22 mouse cellular contexts compared by ENCODE assay signal in genomic region chr13:47917370-47917769, GRCm38 (mm10).
DNase-seq lines count a peak whose midpoint lies in the region; ATAC-seq and TF ChIP-seq lines count a peak whose summit lies in the region.
"Had no signal": no experiment of that assay in that cellular context is flagged by ENCODE, and none has a peak within 500 bp of the region (broad histone marks: within the 10 kb centered on the region; RNA-seq: fewer than 3 reads in every experiment).

No protein-coding gene starts in this region.

- H3K27ac ChIP-seq in kidney, adult 2 months (ENCODE audit: insufficient read depth, low read depth, low read length) = no peak overlapping the region
- H3K27ac ChIP-seq in testis, adult 2 months (ENCODE audit: control insufficient read depth, insufficient read depth, low read depth, low read length) = no peak overlapping the region
- H3K27ac ChIP-seq in stomach, postnatal 0 days (replicated peaks) = no peak overlapping the region
- H3K27ac ChIP-seq in forebrain, embryonic 11.5 days (ENCODE audit: low read depth, low read length) = no peak overlapping the region
- H3K27ac ChIP-seq: heart, embryonic 15.5 days; hindbrain, embryonic 12.5 days; limb, embryonic 13.5 days; midbrain, embryonic 13.5 days had no signal

- H3K9me3 ChIP-seq in stomach, postnatal 0 days (ENCODE audit: control insufficient read depth, low read length) = no peaks in the 10 kb centered on the region
- H3K9me3 ChIP-seq in forebrain, embryonic 11.5 days (ENCODE audit: control insufficient read depth, low read length) = peaks cover 3% of the 10 kb centered on the region; the same call in 1 of the 2 replicates
- H3K9me3 ChIP-seq: forebrain, embryonic 15.5 days; heart, embryonic 15.5 days; limb, embryonic 13.5 days had no signal

- no peak overlapping the region for H3K4me2 ChIP-seq in stomach, postnatal 0 days (replicated peaks; ENCODE audit: low read depth)
- H3K4me2 ChIP-seq in forebrain, embryonic 11.5 days (ENCODE audit: low read depth, low read length, severe bottlenecking) = no peak overlapping the region
- H3K4me2 ChIP-seq: forebrain, embryonic 15.5 days; heart, embryonic 15.5 days; hindbrain, embryonic 12.5 days; limb, embryonic 13.5 days; midbrain, embryonic 13.5 days had no signal

- TF ChIP-seq EP300 in stomach, postnatal 0 days (optimal IDR thresholded peaks at IDR 0.05) = no peak

- H3K27me3 ChIP-seq in kidney, adult 2 months (replicated peaks; ENCODE audit: control insufficient read depth, insufficient read depth, low read length) = no peaks in the 10 kb centered on the region
- H3K27me3 ChIP-seq in testis, adult 2 months (ENCODE audit: control insufficient read depth, insufficient read depth, low read length) = no peaks in the 10 kb centered on the region
- no peaks in the 10 kb centered on the region for H3K27me3 ChIP-seq in stomach, postnatal 0 days (ENCODE audit: control insufficient read depth, insufficient read depth, low read length)
- no peaks in the 10 kb centered on the region for H3K27me3 ChIP-seq in forebrain, embryonic 11.5 days (ENCODE audit: control insufficient read depth, insufficient read depth, low read length)
- H3K27me3 ChIP-seq: CH12.LX; forebrain, embryonic 15.5 days; heart, embryonic 15.5 days; hindbrain, embryonic 12.5 days; limb, embryonic 13.5 days; midbrain, embryonic 13.5 days had no signal

- H3K4me3 ChIP-seq in kidney, adult 2 months (ENCODE audit: insufficient read depth, low read depth, low read length) = no peak overlapping the region
- H3K4me3 ChIP-seq in testis, adult 2 months (ENCODE audit: control insufficient read depth, low read depth, low read length) = no peak overlapping the region
- no peak overlapping the region for H3K4me3 ChIP-seq in stomach, postnatal 0 days (ENCODE audit: low read depth, low read length)
- H3K4me3 ChIP-seq in forebrain, embryonic 11.5 days (ENCODE audit: low read depth, low read length) = no peak overlapping the region
- H3K4me3 ChIP-seq: forebrain, embryonic 15.5 days; heart, embryonic 15.5 days; hindbrain, embryonic 12.5 days; limb, embryonic 13.5 days; midbrain, embryonic 13.5 days; myocyte had no signal

- H3K36me3 ChIP-seq in kidney, adult 2 months (ENCODE audit: control insufficient read depth, insufficient read depth, low read length) = no peaks in the 10 kb centered on the region
- H3K36me3 ChIP-seq in testis, adult 2 months (ENCODE audit: control insufficient read depth, insufficient read depth, low read length) = no peaks in the 10 kb centered on the region
- no peaks in the 10 kb centered on the region for H3K36me3 ChIP-seq in stomach, postnatal 0 days (ENCODE audit: control insufficient read depth, insufficient read depth, low read length)
- H3K36me3 ChIP-seq in forebrain, embryonic 11.5 days (ENCODE audit: control insufficient read depth, insufficient read depth, low read length) = no peaks in the 10 kb centered on the region
- H3K36me3 ChIP-seq: forebrain, embryonic 15.5 days; heart, embryonic 15.5 days; hindbrain, embryonic 12.5 days; limb, embryonic 13.5 days; midbrain, embryonic 13.5 days had no signal

- TF ChIP-seq CTCF in kidney, adult 2 months (conservative IDR thresholded peaks at IDR 0.05; ENCODE audit: insufficient read depth, insufficient read length, low read depth, low read length) = 0 out of 2 replicates have a peak, but pooled peaks have one; percentile 7
- peak; percentile 80; the same call in 1 of the 2 replicates for TF ChIP-seq CTCF in testis, adult 2 months (IDR thresholded peaks at IDR 0.05; ENCODE audit: control insufficient read depth, insufficient read depth, insufficient replicate concordance, low read depth, low read length)
- peak; percentile 38 for TF ChIP-seq CTCF in stomach, postnatal 0 days (IDR thresholded peaks at IDR 0.05; ENCODE audit: low read depth)

- 94% methylated on average over 3 of the region's 3 CpGs for WGBS in kidney, adult 2 months
- 94% methylated on average over 3 of the region's 3 CpGs for WGBS in stomach, postnatal 0 days
- WGBS in forebrain, embryonic 11.5 days = 96% methylated on average over 3 of the region's 3 CpGs

- TF ChIP-seq POLR2A in kidney, adult 2 months (IDR thresholded peaks at IDR 0.05; ENCODE audit: low read depth, low read length) = no peak
- TF ChIP-seq POLR2A in testis, adult 2 months (IDR thresholded peaks at IDR 0.05; ENCODE audit: control insufficient read depth, low read depth, low read length) = no peak

- H3K9ac ChIP-seq in stomach, postnatal 0 days (ENCODE audit: low read length) = no peak overlapping the region
- H3K9ac ChIP-seq in forebrain, embryonic 11.5 days (ENCODE audit: low read length) = no peak overlapping the region
- H3K9ac ChIP-seq: forebrain, embryonic 15.5 days; heart, embryonic 15.5 days; hindbrain, embryonic 12.5 days; limb, embryonic 13.5 days; midbrain, embryonic 13.5 days had no signal

- H3K4me1 ChIP-seq in kidney, adult 2 months (ENCODE audit: control insufficient read depth, insufficient read depth, low read length) = no peaks in the 10 kb centered on the region
- no peaks in the 10 kb centered on the region for H3K4me1 ChIP-seq in testis, adult 2 months (ENCODE audit: control insufficient read depth, insufficient read depth, low read length)
- H3K4me1 ChIP-seq in stomach, postnatal 0 days (replicated peaks; ENCODE audit: control insufficient read depth, insufficient read depth) = no peaks in the 10 kb centered on the region
- H3K4me1 ChIP-seq in forebrain, embryonic 11.5 days (replicated peaks; ENCODE audit: control insufficient read depth, insufficient read depth, low read length) = no peaks in the 10 kb centered on the region
- H3K4me1 ChIP-seq: heart, embryonic 15.5 days; hindbrain, embryonic 12.5 days; limb, embryonic 13.5 days had no signal

- peak; percentile 20 for DNase-seq in embryo, embryonic 10.5 days (ENCODE audit: low spot score)
- no peak for DNase-seq in embryo, embryonic 10 days (ENCODE audit: low spot score)
- no peak for DNase-seq in kidney, adult 2 months
- no peak for DNase-seq in kidney, postnatal 10 days
- no peak for DNase-seq in testis, postnatal 14 days (ENCODE audit: low spot score)
- DNase-seq in stomach, postnatal 0 days (ENCODE audit: low spot score) = no peak
- DNase-seq in forebrain, embryonic 11.5 days (ENCODE audit: low spot score) = no peak
- DNase-seq: adrenal gland, adult 2 months; cerebellum, adult 18-20 months; heart, adult 18-20 months; kidney, postnatal 14 days; lung, adult 18-20 months; right cerebral cortex, adult 18-20 months; spleen, adult 18-20 months had no signal

- no peak for ATAC-seq in stomach, postnatal 0 days (ENCODE audit: low FRiP score, low TSS enrichment)
- ATAC-seq in forebrain, embryonic 11.5 days (replicated peaks; ENCODE audit: low FRiP score) = no peak
- ATAC-seq: forebrain, embryonic 15.5 days; midbrain, embryonic 13.5 days had no signal

Comparison
In these comparisons a context has a peak if more than half of its experiments do, and no peak if none do; other contexts are left out.
1. CTCF ChIP-seq: peak in every context shown above with its lines; median percentile 80 in testis, adult 2 months; 38 in stomach, postnatal 0 days; 7 in kidney, adult 2 months.